Mouse (Mus musculus) cerebellum, adult 11-12 months (tissue): ENCODE data around the gene Gm28047.
"Not testable (repeated sequence)": the region's sequence is repeated elsewhere in the genome, so short reads cannot be mapped to it uniquely, and the experiment has no call there.

ENCODE experiments used
- DNase-seq: peaks from one replicate; pipeline ENCODE4 v3.0.0; 2022

Gm28047 gene

DNA sequence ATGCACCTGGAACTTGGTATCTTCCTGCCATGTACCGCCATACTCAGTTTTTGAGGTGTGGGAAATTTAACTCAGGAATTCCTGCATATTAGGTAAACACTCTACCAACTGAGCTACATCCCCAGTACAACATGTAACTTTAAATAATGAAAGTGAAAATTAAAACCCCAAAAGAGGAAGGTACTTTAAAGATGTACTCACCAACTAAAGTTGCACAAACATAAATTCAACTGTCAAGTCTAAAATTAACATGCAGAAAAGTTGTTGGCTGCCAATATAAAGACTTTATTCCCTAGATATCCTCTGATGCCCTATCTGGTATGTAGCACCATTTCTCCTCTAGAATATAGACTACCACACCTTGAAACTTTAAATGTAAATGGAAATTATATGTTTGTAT lies 7.2 kb downstream of the Gm28047 start:
- no peak for DNase-seq

DNA sequence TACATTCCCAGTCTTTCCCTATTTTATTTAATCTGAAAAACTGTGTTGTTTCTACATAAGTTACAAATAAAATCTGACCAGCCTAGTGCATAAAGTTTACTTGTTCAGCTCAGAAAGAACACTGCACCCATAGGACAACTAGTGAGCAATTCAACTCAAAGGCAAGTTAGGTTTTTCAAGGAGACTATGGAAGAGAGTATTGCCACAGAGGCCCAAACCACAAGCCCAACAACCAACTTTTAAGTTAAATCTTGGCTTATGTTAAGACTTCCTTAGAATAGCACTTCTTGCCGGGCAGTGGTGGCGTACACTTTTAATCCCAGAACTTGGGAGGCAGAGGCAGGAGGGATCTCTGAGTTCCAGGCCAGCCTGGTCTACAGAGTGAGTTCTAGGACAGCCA lies 8.7 kb downstream of the Gm28047 start:
- no peak for DNase-seq

DNA sequence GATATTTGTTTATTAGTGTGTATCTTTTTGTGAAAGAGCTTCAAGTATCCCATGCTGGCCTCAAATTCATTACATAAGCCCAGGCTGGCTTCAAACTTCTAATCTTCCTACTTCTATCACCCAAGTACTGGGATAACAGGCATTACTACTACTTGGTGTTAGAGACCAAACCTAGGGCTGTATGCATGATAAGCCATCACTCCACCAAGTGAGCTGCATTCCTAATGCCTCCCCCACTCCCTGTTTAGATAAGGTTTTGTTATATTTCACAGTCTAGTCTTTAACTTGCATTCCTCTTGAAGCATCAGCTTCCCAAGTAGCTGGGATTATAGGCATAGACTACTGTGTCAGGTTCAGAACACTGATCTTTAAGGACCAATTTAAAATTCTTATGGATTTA lies 10.6 kb downstream of the Gm28047 start:
- no peak for DNase-seq

DNA sequence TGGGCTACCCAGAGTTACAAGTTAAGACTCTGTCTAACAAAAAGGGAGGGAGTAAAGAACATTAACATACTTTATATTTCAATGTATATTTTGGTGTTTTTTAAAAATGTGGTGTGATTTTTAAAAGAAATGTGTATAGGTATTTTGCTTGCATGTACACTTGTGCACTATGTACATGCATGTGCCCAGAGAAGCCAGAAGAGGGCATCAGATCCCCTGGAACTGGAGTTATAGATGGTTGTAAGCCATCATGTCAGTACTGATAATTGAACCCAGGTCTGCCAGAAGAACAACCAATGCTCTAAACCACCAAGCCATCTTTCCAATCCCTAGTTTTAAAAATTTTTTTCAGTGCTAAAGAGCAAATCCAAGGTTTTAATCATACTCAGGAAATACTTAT lies 11.9 kb downstream of the Gm28047 start:
- no peak for DNase-seq

DNA sequence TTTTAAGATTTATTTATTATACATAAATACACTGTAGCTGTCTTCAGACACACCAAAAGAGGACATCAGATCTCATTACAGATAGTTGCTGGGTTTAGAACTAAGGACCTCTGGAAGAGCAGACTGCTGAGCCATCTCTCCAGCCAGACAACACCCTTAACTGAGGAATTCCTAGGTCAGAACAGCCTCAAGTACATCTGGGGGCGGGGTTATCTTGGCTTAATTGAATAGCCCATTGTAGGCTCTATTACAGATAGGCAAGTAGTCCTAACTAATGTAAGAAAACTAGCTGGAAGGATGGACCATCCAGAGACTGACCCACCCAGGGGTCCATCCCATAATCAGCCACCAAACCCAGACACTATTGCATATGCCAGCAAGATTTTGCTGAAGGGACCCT lies 16.3 kb downstream of the Gm28047 start:
- DNase-seq, result not testable (repeated sequence)

DNA sequence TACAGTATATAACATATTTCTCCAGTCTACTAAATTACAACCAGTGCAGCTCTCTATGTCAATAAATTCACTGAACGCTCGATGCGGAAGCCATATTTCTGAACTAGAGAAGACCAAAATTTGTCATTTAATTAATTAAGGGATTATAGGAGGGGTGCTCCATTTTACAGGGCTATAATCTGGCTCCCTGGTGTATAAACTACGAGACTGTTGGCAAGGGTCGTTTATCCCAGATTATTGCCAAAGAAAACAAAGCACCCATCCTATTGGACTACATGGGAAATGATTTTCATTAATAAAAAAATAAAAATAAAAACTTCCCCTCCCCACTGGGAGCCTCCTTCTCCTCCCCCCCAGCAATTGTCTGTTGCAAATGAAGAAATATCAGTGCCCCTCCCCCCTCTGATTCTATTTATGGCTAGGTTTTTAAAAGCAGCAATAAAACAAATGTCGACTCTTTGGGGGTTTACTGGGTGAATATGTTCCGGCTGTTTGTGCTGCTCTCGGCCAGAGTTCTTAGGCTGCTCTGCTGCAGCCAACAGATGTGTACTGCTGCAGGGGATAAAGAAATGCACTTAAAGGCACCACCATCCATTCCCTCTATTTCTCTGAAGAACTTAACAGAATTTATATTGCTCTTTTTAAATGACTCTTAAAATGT lies 30.7 kb downstream of the Gm28047 start:
- DNase-seq, result no peak

DNA sequence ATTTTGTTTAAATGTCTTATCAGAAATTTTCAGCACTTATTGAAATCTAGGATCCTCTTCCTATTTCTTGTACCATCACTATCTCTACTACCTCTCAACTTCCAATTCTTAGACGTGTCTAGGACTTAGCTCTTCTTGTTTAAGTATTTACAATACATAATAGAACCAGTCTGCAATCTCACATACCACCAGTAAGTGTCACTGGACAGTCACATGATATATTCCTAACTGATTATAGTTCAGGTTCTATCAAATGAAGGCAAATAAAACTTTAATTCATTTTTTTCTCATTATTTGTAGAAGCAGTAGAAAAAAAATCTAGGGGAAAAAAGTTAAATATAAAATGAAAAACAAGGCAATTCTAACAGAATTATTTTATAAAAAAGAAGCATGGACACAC lies 32.2 kb downstream of the Gm28047 start:
- DNase-seq, result no peak

DNA sequence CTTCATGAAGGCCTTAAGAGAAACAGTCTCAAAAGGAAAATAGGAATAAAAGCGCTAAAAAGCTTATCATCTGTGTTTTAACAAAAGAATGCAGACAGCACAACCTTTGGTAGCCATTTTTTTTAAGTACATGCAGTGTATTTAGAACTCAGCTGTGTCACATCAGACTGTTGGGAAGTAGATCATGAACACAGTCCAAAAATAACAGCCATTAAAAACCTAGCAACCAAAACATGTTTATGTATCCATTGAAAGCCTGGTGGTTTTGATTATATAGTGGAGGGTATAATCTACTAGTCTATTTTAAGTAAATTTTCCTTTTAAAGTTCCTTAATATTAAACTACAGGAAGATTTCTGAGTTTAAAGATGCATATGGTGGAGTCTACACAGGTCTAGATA lies 34.3 kb downstream of the Gm28047 start:
- no peak for DNase-seq

DNA sequence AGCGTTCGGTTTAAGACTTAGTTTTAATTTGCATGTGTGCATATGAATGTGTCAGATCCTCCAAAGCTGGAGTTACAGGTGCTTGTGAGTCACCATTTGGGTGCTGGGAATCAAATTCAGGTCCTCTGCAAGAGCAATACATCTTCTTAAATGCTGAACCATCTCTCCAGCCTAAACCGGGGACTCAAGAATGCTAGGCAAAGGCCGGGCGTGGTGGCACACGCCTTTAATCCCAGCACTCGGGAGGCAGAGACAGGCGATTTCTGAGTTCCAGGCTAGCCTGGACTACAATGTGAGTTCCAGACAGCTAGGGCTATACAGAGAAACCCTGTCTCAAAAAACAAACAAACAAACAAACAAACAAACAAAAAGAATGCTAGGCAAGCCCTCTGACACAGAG lies 35.0 kb downstream of the Gm28047 start:
- no peak for DNase-seq

DNA sequence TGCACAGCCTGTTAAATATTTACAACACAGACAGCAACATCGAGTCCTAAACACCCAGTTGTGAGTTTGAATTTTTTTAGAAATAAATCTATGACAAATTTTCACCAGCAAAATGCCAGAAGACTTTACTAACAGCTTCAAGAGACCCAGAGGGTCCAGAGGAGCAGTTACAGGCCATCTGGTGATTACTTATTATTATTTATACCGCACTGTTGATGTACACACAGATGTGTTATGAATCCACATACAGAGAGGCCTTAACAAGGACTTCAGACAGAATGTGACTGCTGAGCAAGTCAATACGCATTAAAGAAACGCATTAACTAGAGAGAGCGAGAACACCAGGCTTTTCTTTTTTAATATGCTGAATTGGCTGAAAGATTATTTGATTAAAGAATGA lies 39.4 kb downstream of the Gm28047 start:
- DNase-seq, result no peak

DNA sequence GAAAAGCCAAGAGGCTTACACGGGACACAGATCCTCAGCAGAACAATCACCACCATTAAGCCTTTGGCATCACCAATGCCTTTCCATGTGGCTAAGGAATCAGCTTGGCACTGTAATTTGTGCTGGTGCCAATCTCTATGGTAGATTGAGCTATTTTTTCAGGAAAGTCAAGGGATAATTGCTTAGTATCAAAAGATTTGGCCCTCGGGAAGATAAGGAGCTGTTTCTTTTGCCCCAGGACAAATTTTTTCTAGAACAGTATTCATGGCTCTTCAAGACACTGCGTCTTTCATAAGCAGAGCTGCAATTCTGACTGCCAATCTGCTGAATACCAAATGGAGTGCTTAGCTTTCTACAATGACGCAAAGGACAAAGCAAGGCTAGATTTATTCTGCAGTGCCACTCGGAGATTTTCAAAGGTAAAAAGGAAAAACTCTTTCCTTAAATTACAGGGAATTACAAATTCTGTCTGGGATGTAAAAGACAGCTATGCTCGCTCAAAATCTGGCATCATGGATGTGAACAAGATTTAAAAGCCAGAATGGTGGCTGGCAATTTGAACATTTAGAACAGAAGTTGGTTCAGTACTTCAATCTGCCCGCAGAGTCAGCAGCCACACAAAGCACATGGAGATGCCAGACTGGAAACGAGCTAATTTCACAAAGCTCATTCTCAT lies 41.0 kb downstream of the Gm28047 start:
- DNase-seq, result peak; percentile 64

DNA sequence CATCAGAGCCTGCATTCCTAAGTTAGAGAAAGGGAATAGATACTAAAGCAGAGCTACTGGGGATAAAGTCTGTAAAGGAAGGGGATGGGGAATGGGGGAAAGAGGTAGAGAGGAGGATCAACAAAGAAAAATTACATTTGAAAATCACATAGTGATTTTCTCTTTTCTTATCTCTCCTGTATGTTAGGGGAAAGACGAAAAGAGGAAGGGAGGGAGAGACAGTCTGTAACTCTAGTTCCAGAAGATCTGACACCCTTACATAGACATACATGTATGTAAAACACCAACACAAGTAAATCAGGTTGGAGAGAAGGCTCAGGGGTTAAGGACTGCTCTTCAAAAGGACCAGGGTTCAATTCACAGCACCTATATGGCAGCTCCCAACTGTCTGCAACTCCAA lies 43.7 kb downstream of the Gm28047 start:
- no peak for DNase-seq

DNA sequence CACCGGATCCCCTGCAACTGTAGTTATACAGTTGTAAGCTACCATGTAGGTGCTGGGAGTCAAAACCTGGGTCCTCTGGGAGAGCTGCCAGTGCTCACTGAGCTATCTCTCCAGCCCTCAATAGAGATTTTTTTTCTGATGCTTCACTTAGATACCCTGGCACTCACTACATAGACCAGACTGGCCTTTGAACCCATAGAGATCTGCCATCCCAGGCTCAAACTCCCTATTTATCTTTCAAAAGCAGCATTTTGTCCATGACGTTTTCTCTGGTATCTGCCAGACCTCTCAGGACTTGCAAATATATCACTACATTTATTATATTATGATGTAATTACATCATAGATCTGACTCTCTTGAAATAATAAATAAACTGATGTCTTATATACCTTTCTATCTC lies 46.5 kb downstream of the Gm28047 start:
- no peak for DNase-seq

DNA sequence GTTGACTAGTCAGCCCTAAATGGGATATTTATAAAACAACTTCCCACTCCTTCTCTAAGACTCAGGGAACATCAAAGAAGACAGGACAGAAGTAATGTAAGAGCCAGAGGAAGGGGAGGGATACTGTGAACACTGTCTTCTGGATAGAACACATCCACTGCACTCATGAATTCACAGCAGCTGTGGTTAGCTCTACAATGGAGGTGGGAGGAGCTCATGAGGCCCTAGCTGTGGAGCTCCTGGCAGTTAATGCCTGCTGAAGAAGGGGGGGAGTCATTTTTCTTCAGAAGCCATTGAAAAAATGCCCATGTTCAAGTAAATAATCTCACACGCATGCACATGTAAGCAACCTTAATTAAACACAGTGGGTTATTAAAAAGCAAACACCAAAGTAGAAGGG lies 47.9 kb downstream of the Gm28047 start:
- no peak for DNase-seq

DNA sequence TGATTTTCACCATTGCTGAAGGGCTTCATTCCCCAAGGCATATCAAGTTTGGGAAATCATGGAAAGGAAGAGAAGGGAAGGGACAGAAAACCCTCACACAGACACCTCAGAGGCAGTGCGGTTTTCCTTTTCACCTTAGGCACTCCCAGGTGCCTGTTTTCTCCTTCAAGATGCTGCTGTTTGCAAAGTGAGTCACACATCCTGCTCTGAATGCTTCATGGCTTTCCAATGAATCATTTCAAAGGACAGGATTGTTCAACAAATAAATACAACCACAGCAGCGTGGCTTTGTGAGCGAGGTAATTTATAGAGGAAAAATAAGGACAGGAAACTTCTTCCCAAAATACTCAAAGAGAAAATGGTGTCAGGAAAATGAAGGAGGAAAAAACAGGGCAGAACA lies 52.8 kb downstream of the Gm28047 start:
- DNase-seq, result no peak

DNA sequence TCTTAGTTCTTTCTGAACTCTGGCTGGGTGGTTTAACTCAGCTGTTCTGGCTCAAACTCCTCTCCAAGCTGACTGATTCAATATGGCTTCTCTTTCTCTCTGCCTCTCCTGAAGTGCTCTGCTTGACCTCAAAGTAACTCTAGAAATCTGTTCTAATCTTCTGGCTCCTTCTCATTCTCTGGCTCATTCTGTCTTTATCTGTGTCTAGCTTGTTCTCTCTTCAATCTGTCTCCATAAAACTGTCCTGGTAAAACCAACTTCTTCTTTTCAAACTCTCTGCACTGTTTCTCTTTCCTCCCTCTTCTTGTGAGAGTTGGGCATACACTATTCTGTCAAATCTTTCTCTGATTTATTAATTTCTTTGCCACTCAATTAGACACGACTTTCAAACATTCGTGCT lies 57.0 kb downstream of the Gm28047 start:
- DNase-seq, result no peak

DNA sequence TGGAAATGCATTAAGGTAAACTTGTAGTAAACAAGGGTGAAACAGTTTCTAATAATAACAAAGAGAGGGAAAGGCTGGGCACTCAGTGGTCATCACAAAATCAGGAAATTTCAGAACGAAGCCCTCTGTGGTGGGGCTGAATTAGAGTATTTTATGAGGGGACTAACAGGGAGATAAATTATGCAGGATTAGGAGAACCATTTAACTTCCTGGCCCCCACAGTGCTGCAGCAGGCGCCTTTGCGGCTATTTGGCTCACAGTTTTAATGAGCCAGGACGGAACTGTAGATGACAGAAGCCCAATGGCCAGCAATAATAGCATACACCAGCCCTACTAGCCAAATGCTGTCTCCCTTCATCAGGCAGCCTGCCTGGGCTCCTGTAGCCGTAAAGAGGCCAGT lies 61.2 kb downstream of the Gm28047 start:
- peak; percentile 61 for DNase-seq

DNA sequence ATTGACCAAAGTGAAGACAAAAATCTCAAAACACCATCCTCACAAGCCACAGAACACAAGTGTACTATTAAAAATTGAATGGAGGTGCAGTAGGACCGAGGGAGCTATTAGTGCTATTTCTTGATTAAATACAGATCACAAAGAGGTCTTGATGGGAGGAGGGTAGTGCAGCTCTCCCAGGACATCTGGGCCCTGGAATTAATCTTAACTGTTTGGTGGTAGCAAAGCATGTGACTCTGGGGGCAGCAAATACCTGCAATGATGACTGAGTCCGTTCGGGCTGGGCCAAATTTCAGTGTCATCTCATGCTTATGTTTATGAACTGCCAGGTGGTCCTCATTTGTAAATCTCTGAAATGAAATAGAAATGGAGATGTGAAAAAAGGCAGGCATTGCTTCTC lies 61.8 kb downstream of the Gm28047 start:
- no peak for DNase-seq

DNA sequence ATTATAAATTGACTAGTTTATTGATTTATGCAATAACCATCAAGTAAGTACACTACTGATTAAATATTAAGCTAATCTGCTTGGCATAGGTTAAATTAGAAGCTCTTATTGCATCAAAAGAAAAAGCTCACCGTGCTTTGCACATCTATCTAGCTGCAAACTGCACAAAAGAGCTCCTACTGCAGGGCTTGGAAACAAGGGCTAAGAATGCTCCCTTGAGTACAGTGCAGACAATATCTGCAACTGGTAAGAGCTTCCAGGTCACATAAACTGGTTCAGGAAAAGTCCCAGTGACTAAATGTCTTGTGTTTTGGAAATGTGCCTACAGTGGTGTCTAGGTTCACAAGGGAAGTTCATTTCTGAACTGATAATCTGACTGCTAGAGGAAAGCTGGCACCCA lies 62.4 kb downstream of the Gm28047 start:
- no peak for DNase-seq

DNA sequence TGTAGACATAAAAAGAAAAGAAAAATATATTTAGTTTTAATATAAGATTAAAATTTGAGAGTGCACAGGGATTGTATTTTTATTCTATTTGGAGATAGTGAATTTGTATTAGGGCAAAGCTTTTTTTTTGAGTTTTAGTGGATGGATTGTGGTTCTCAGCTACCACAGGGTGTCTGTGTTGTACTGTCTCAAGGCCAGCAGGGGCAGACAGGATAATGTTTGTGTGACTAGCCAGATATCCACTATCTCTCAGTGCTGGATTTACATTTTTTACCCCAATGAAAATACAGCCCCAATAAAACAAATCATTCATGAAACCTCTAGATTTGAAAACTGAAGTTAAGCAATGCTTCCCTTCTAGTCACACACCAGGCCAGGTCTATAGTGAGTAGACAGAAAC lies 67.3 kb downstream of the Gm28047 start:
- no peak for DNase-seq

DNA sequence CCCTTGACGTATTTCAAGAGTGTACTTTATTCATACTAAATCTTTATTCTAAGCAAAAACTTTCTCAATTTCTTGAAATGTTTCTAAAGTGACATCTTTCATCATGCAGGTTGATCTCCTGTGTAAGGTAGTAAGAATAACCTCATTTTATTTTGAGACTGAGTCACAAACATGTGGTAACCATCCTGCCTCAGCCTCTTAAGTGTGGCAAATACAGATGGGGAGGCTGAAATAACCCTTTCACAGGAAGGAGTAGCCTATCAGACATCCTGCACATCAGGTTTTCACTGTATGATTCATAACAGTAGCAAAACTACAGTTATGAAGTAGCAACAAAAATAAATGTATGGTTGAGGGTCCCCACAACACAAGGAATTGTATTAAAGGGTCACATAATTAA lies 69.3 kb downstream of the Gm28047 start:
- no peak for DNase-seq

DNA sequence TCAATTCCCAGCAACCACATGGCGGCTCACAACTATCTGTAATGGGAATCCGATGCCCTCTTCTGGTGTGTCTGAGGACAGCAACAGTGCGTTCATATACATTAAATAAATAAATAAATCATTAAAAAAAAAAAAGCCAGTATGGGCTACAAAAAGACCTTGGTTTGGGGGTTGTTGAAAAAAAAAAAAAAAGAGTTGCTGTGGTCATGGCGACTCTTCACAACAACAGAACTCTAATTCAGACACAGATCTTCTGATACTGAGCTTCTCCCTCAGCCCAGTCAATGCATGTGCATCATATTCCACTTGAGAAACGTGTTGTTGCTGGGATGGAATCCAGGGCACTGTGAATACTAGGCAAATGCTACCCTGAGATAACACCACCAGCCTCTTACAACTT lies 72.3 kb downstream of the Gm28047 start:
- DNase-seq, result no peak

DNA sequence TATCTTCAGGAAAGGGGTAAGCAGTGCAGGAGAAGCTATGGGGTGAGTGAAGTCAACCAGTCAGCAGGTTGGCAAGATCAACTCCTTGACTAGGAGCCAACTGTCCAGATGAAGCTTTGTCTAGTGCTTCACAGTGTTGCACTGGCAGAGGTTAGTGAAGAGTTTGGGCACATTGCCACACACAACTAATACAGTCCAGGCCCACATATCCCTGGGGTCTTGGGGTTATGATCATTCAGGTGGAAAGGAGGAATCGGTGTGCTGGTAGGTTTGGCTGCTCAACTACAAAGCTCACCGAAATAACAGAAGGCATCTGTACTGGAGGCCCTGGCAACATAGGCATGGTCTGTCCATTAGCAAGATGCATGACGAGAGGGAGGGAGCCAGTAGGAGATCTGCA lies 77.4 kb downstream of the Gm28047 start:
- DNase-seq, result peak; percentile 95

DNA sequence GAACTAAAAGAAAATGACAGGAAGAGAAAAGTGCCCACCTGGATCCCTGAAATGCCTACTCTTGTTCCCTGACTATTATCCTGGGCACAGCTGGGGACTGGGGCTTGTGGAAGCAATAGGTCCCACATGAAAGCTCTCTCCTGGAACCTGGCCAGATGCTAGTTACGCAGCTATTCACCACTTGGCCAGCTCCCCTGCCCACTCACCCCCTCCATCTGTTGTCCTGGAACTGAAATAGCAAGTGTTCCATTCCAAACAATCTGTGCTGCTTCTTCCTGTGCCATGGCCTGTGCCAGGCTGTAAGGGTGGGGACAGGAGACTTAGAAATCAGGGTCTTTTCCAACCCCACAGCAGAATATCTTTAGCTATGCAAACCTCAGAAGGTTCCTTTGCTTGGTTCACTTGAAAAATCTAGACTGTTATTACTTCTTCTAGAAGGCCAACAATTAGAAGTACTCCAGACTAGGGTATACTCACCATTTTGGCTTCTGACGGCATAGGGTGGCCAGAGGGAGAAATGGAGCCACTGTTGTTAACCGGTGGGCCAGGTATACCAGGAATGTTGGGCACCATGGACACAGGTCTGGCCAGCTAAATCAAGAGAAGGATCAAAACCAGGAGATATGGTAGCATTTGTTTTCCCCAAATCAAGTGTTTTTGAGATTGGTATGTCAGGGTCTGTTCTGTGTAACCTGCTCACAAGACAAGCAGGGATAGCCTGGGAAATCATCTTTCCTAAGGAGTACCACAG lies 78.0 kb downstream of the Gm28047 start:
- DNase-seq, result peak; percentile 99
